Mouse (Mus musculus) liver, postnatal 0 days (tissue): ENCODE results near the gene Degs1.

ENCODE experiments used
- CTCF ChIP-seq: sonication (generic); IDR thresholded peaks from 2 replicates; pipeline ENCODE4 v1.5.1; 2016; ENCODE audit warnings: antibody characterized with exemption, low read depth
- EP300 ChIP-seq: IDR thresholded peaks from 2 replicates; pipeline ENCODE4 v1.6.1; 2016; ENCODE audit warnings: antibody characterized with exemption, low read depth, mild to moderate bottlenecking

DNA sequence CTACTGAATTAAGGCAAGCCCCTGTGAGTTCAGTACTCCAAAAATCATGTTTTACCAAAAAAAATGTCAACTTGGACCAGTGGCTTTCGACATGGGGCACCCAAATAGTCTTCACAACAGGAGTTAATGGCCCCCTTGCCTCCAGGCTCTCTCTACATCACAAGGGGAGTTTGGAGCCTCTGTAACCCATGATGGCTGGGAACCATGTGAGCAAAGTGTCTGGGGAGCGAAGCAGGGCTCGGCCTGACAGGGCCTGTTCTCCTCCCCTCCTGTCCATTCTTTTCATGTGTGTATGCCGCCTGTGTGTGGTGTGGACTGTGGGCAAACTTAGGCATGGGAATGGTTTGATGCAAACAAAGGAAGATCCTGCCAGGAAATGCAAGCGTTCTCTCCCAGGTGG is 31.6 kb upstream of the Degs1 start:
- TF ChIP-seq CTCF (no peak), EP300 (no peak)
